Comparison of ENCODE assay signal across 8 mouse cellular contexts in the genomic region with DNA sequence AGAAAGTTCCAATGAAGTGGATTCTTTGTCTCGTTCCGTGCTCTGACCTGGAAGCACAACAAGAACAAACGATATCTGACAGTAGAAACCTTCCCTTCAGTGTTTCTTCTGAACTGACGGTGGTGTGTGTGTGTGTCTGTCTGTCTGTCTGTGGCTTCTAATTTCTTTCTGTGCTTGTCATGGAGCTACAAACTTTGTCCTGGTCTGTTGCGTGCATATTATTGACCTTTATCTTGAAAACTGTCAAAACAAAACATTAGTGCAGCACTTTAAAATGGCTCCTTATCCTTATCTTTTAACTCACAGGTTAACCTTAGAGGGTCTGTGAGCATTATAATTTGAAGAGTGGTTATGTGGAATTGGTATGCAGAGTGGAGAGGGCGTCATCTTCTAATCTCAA. TPM values are rescaled to one million over a fixed set of nuclear protein-coding genes. Genes with fewer than 3 reads are reported as not detected.
DNase-seq lines count a peak whose midpoint lies in the region; ATAC-seq and TF ChIP-seq lines count a peak whose summit lies in the region.

No protein-coding gene starts in this region.

- H3K27me3 ChIP-seq in heart, adult 2 months (ENCODE audit: control insufficient read depth, insufficient read depth, low read length), result no peaks in the 10 kb centered on the region
- H3K27me3 ChIP-seq in C2C12 (ENCODE audit: control insufficient read depth, insufficient read depth, insufficient read length), result no peaks in the 10 kb centered on the region
- H3K27me3 ChIP-seq in forebrain, embryonic 14.5 days (replicated peaks; ENCODE audit: control insufficient read depth, insufficient read depth, low read length), result no peaks in the 10 kb centered on the region
- H3K27me3 ChIP-seq in liver, embryonic 13.5 days, result peaks cover 11% of the 10 kb centered on the region
- H3K27me3 ChIP-seq in thymus, adult 2 months (ENCODE audit: control insufficient read depth, insufficient read depth, low read length), result no peaks in the 10 kb centered on the region

- DNase-seq in heart, adult 2 months, result no peak
- no peak for DNase-seq in heart, postnatal 14 days
- no peak for DNase-seq in forebrain, embryonic 14.5 days (ENCODE audit: low spot score)
- no peak for DNase-seq in liver, embryonic 13.5 days
- DNase-seq in thymus, adult 2 months, result no peak
- DNase-seq in thymus, postnatal 4 days, result no peak
- DNase-seq in layer of hippocampus, postnatal 36 days, result no peak

- peaks cover 8% of the 10 kb centered on the region for H3K79me2 ChIP-seq in heart, adult 2 months (replicated peaks; ENCODE audit: control insufficient read depth, insufficient read depth, low read length)
- peaks cover 68% of the 10 kb centered on the region for H3K79me2 ChIP-seq in C2C12 (ENCODE audit: control insufficient read depth, insufficient read depth)

- no peak for TF ChIP-seq POLR2A in heart, adult 2 months (IDR thresholded peaks at IDR 0.05; ENCODE audit: insufficient read depth, low read depth, low read length)
- no peak for TF ChIP-seq POLR2A in thymus, adult 2 months (IDR thresholded peaks at IDR 0.05; ENCODE audit: control insufficient read depth, extremely low read depth, insufficient read depth, low read length, poor library complexity)

- peak overlapping the region; percentile 99 for H3K27ac ChIP-seq in heart, adult 2 months
- no peak overlapping the region for H3K27ac ChIP-seq in forebrain, embryonic 14.5 days (ENCODE audit: low read depth, low read length)
- peak overlapping the region; percentile 91 for H3K27ac ChIP-seq in liver, embryonic 13.5 days
- H3K27ac ChIP-seq in thymus, adult 2 months (ENCODE audit: control insufficient read depth, insufficient read depth, low read length), result no peak overlapping the region

- no peak for ATAC-seq in forebrain, embryonic 14.5 days
- ATAC-seq in liver, embryonic 13.5 days (ENCODE audit: low read depth), result no peak

- H3K4me2 ChIP-seq in forebrain, embryonic 14.5 days (ENCODE audit: low read length), result peak overlapping the region; percentile 78
- H3K4me2 ChIP-seq in liver, embryonic 13.5 days, result peak overlapping the region; percentile 94

- intact Hi-C loops in heart, adult 2 months (cut with DNase I), result loop anchor here (2.0 to 5.0 kb wide), 2 partner anchors 14 to 40 kb away; a partner anchor contains a TSS
- intact Hi-C loops in heart, postnatal 14 days (cut with DNase I), result loop anchor here (2.0 kb wide), 1 partner anchor 14 kb away; no protein-coding TSS in a partner anchor

- H3K36me3 ChIP-seq in heart, adult 2 months (ENCODE audit: control insufficient read depth, insufficient read depth, low read length), result peaks cover 40% of the 10 kb centered on the region
- peaks cover 48% of the 10 kb centered on the region for H3K36me3 ChIP-seq in C2C12 (ENCODE audit: control insufficient read depth, insufficient read depth)
- H3K36me3 ChIP-seq in forebrain, embryonic 14.5 days (ENCODE audit: control insufficient read depth, insufficient read depth, low read length), result peaks cover 37% of the 10 kb centered on the region
- H3K36me3 ChIP-seq in liver, embryonic 13.5 days, result peaks cover 38% of the 10 kb centered on the region
- H3K36me3 ChIP-seq in thymus, adult 2 months (ENCODE audit: control insufficient read depth, insufficient read depth, low read length), result peaks cover 25% of the 10 kb centered on the region

- no peaks in the 10 kb centered on the region for H3K9me3 ChIP-seq in forebrain, embryonic 14.5 days (replicated peaks; ENCODE audit: control insufficient read depth, low read length)
- H3K9me3 ChIP-seq in liver, embryonic 13.5 days (replicated peaks), result no peaks in the 10 kb centered on the region

- peak overlapping the region; percentile 33 for H3ac ChIP-seq in C2C12 (ENCODE audit: control insufficient read depth, insufficient read length, low read depth)

- no peak for TF ChIP-seq EP300 in heart, adult 2 months (IDR thresholded peaks at IDR 0.05; ENCODE audit: insufficient read depth, low read depth, low read length)

- peak overlapping the region; percentile 57; the same call in 1 of the 2 replicates for H3K9ac ChIP-seq in heart, adult 2 months (ENCODE audit: low read depth, low read length)
- H3K9ac ChIP-seq in forebrain, embryonic 14.5 days (ENCODE audit: low read length), result peak overlapping the region; percentile 97
- peak overlapping the region; percentile 94 for H3K9ac ChIP-seq in liver, embryonic 13.5 days

- TF ChIP-seq CTCF in heart, adult 2 months (IDR thresholded peaks at IDR 0.05), result no peak
- TF ChIP-seq CTCF in C2C12 (IDR thresholded peaks at IDR 0.05; ENCODE audit: control insufficient read depth, insufficient read depth, insufficient read length), result no peak
- no peak for TF ChIP-seq CTCF in thymus, adult 2 months (IDR thresholded peaks at IDR 0.05; ENCODE audit: borderline replicate concordance, control insufficient read depth, extremely low read depth, insufficient read depth, low read length, poor library complexity)

- H3K4me3 ChIP-seq in heart, adult 2 months, result peak overlapping the region; percentile 90
- H3K4me3 ChIP-seq in C2C12 (ENCODE audit: insufficient read depth, poor library complexity, severe bottlenecking), result peak overlapping the region; percentile 92
- peak overlapping the region; percentile 91 for H3K4me3 ChIP-seq in forebrain, embryonic 14.5 days (ENCODE audit: low read depth, low read length)
- peak overlapping the region; percentile 97 for H3K4me3 ChIP-seq in liver, embryonic 13.5 days (replicated peaks)
- no peak overlapping the region for H3K4me3 ChIP-seq in thymus, adult 2 months (ENCODE audit: control insufficient read depth, insufficient read depth, low read length)

- whole genome bisulfite sequencing in heart, adult 2 months, result 8% methylated on average over 6 of the region's 6 CpGs
- 48% methylated on average over 6 of the region's 6 CpGs for WGBS in forebrain, embryonic 14.5 days
- 31% methylated on average over 6 of the region's 6 CpGs for WGBS in liver, embryonic 13.5 days (ENCODE audit: insufficient replicate concordance)
- 74% methylated on average over 6 of the region's 6 CpGs for WGBS in thymus, adult 2 months

- peaks cover 62% of the 10 kb centered on the region for H3K79me3 ChIP-seq in C2C12 (ENCODE audit: low read depth)

- H3K4me1 ChIP-seq in heart, adult 2 months (ENCODE audit: control insufficient read depth, insufficient read depth, low read length), result peaks cover 25% of the 10 kb centered on the region
- peaks cover 29% of the 10 kb centered on the region for H3K4me1 ChIP-seq in forebrain, embryonic 14.5 days (ENCODE audit: control insufficient read depth, insufficient read depth, low read length)
- H3K4me1 ChIP-seq in liver, embryonic 13.5 days (replicated peaks), result peaks cover 77% of the 10 kb centered on the region
- peaks cover 18% of the 10 kb centered on the region for H3K4me1 ChIP-seq in thymus, adult 2 months (replicated peaks; ENCODE audit: control insufficient read depth, insufficient read depth, low read length)

TF ChIP-seq in C2C12, 6 proteins besides CTCF, POLR2A, EP300 and RAD21:
- no peak for TF ChIP-seq MYOD1 (IDR thresholded peaks at IDR 0.05; ENCODE audit: control insufficient read depth, insufficient read length, low read depth)
- TF ChIP-seq CEBPB (IDR thresholded peaks at IDR 0.05; ENCODE audit: low read depth), result no peak
- no peak for TF ChIP-seq MAX (IDR thresholded peaks at IDR 0.05)
- no peak for TF ChIP-seq FOSL1 (IDR thresholded peaks at IDR 0.05; ENCODE audit: insufficient read depth, low read length, poor library complexity, severe bottlenecking)
- no peak for TF ChIP-seq MYOG (IDR thresholded peaks at IDR 0.05; ENCODE audit: control insufficient read depth, extremely low read depth, insufficient read length)
- no peak for TF ChIP-seq USF1 (IDR thresholded peaks at IDR 0.05; ENCODE audit: low read depth)

RNA-seq across cellular contexts. Expression of a gene that starts 3.3 kb away (rescaled TPM):
- 100 to 1,000 TPM; 363 to 378 TPM for total RNA-seq in heart, adult 2 months (2021)
- 169 and 248 TPM in 2 replicates for polyA plus RNA-seq in heart, adult 2 months (2012; rRNA removed)
- total RNA-seq in heart, postnatal 14 days (2021), result 100 to 1,000 TPM; 365 to 412 TPM
- 237 TPM for polyA plus RNA-seq in C2C12 (2012; fragmentation: generic; extraction: Trizol)
- 504 and 551 TPM in 2 replicates for polyA plus RNA-seq in forebrain, embryonic 14.5 days (2014; fragmentation: Nextera tagmentation; extraction: Ambion mirVana)
- polyA plus RNA-seq in liver, embryonic 13.5 days (2015; fragmentation: Nextera tagmentation; extraction: Ambion mirVana), result 126 and 148 TPM in 2 replicates
- 145 and 150 TPM in 2 replicates for polyA plus RNA-seq in thymus, adult 2 months (2012; rRNA removed)
- total RNA-seq in layer of hippocampus, postnatal 36 days (2021), result 100 to 1,000 TPM; 533 to 590 TPM

RNA-seq across cellular contexts. Expression of a gene that starts 40.7 kb away (rescaled TPM):
- 100 to 1,000 TPM in 1 of 2 experiments, 10 to 100 TPM in 1; 92.3 to 110 TPM for total RNA-seq in heart, adult 2 months (2021)
- 74.6 and 85.7 TPM in 2 replicates for polyA plus RNA-seq in heart, adult 2 months (2012; rRNA removed)
- 100 to 1,000 TPM in 1 of 2 experiments, 10 to 100 TPM in 1; 98.4 to 101 TPM for total RNA-seq in heart, postnatal 14 days (2021)
- polyA plus RNA-seq in C2C12 (2012; fragmentation: generic; extraction: Trizol), result 27.8 TPM
- 5.7 and 6.9 TPM in 2 replicates for polyA plus RNA-seq in forebrain, embryonic 14.5 days (2014; fragmentation: Nextera tagmentation; extraction: Ambion mirVana)
- 28.3 and 29.1 TPM in 2 replicates for polyA plus RNA-seq in liver, embryonic 13.5 days (2015; fragmentation: Nextera tagmentation; extraction: Ambion mirVana)
- 4.7 and 7.0 TPM in 2 replicates for polyA plus RNA-seq in thymus, adult 2 months (2012; rRNA removed)
- 10 to 100 TPM; 22.4 to 23.5 TPM for total RNA-seq in layer of hippocampus, postnatal 36 days (2021)

Comparison
In these comparisons a context has a peak if more than half of its experiments do, and no peak if none do; other contexts are left out.
1. H3K27ac ChIP-seq: peak in heart, adult 2 months (single experiment) and liver, embryonic 13.5 days (single experiment); none in forebrain, embryonic 14.5 days (single experiment) and thymus, adult 2 months (single experiment).
2. Peak in every context shown above with its lines, with median percentiles within 50 percentile points of each other: H3K9ac ChIP-seq.